Mouse (Mus musculus) embryo, embryonic 10.5 days (tissue): ENCODE measurements around the gene Arap1.

ENCODE experiments used
- DNase-seq: peaks from one replicate; pipeline ENCODE4 v3.0.0-alpha.2; 2015; ENCODE audit warnings: low spot score

Gene Arap1

DNA sequence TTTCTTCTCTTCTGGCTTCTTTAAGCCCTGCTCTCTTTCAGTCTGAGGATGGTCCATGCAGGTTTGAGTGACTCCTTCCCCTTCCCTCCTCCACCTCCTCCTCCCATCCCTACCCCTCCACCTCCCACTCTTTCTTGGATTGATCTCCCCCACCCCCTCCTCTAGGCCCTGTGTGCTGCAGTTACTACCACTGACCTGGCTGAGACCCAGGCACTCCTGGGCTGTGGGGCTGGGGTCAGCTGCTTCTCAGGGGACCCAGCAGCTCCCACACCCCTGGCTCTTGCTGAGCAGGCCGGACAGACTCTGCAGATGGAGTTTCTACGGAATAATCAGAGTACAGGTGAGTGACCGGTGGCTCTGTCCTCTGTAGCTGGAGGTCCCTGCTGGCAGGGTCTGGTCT, 46.7 kb downstream of the Arap1 start:
- no peak for DNase-seq

DNA sequence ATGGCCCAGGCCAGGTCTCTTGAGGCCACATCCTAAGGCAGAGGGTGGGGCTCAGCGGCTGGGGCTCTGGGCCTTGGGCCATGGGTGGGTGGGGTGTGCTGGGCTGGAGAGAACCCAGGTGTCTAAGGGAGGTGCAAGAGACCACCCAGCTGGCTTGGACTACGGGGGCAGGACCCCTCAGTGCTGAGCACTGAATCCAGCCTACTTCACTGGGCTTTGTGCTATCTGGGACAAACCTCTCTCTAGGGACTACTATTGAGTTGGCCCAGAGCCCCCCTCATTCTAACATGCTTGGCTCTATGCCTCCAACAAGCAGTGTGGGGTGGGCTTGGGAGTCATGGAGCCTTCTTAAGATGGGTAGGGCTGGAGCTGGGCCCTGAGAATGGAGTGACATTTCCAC, 47.6 kb downstream of the Arap1 start:
- no peak for DNase-seq

DNA sequence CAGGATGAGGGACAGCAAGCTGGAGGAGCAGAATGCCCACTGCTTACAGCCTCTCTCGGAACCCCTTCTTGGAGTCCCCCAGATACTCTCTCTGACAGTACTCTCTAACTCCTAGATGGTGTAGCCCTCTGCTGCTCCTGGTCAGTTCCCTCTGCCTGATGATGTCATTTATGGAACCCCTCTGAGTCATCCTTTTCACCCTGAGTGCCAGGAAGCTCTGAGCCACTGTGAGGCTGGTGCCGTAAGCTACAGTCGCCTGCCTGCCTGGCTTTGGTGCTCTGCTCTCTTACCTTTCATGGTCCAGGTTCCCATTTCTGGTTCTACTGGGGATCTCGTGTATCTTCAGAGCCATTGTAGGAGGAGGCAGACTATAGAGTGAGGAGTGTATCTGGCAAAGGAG, 49.3 kb downstream of the Arap1 start:
- DNase-seq, result no peak

DNA sequence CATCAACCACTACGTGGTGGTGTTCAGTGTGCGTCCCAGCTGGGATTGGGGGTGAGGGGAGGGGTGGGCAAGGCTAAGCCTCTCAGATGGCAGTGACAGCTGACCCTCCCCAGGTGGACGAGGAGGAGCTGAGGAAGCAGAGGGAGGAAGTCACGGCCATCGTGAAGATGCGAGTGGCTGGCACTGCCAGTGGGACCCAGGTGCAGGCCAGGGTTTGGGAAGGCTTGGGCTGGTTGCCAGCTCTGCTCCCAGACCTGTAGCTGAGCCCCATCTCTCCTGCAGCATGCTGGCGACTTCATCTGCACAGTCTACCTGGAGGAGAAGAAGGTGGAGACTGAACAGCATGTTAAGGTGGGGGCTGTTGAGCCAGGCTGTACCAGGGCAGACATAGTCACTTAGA, 53.6 kb downstream of the Arap1 start:
- no peak for DNase-seq

DNA sequence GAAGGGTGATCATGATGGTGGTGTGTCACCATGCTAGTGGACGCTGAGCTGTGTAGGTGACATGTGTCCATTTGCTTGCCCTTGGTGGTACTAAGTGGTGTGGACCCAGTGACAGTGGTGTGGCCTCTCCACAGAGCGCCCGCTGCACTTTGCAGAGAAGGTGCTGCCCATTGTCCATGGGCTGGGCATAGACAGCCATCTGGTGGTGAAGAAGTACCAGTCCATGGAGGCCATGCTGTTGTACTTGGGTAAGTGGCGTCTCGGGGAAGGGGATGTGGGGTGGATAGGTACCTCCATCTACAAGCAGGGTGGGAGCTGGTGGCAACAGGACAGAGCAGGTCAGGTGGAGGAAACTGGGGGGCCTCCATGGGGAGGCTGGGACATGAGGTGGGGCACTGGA, 56.0 kb downstream of the Arap1 start:
- DNase-seq, result no peak

DNA sequence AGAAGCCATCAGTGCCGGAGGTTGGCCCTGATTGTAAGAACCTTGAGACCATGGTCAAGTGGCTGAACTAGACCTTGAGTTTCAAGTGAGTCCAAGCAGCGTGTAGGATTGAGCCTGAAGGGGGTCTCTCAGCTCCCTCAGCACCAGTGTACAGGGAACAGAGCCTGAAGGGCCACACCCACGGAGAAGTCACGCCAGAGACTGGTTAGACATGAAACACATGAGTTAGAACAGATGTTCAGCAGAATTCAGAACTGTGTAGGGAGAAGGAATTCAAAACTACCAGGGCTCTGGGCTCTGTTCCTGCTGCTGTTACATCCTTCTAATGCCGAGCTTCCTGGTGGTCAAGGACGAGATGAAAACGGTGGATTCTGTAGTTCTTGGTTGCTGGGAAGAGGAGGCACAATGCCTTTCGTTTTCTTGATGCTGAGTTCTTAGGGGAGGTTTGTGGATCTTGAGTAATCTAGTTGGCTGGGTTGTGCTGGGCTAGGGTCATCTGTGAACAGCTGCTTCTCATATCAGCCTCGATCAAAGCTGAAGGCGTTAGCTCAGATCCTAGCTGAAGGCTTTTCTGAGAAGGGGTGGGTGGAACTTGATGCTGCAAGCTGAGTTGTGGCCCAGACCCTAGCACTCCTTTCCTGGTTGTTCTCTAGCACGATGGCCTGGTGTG, 62.5 kb downstream of the Arap1 start, which contains the start of gene Gm45837:
Gm45837 (plus strand) TSS at position 620 of the 670 bp plus-strand sequence.
- DNase-seq, result no peak

DNA sequence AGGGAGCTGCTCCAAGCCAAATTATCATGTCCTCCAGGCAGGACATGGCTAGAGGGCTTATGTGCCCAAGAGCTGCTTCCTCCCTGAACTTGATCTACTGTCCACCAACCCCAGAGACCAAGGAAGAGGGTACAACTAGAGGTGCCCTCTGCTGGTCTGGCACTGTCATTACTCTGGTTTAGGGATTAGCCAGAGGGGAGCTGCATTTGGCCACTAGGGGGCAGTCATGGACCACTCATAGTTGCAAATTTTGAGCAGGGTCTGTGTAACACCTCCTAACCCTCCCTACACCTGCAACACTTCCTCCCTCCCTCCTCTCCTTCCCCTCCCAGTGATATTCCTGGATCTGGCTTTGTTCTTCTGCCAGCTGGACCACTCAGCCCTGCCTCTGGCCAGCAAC, 64.9 kb downstream of the Arap1 start:
- DNase-seq, result peak; percentile 91

DNA sequence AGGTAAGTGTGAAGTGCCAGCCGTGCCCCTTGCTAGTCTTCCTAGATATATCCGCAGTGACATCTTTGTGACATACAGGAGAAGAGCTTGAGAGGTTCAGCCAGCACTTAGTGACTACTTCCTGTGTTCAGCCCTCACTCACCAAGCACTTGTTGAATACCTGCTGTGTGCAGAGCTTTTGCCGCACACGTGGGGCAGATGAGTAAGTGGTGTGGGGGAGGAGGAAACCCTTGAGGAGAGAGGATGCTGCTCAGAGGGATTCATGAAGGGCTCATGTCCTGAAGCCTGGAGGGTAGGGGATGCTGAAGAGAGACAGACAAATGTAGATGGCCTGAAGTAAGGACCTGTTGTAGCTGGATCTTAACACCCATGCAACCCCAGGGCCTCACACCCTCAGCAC, 66.3 kb downstream of the Arap1 start:
- no peak for DNase-seq

DNA sequence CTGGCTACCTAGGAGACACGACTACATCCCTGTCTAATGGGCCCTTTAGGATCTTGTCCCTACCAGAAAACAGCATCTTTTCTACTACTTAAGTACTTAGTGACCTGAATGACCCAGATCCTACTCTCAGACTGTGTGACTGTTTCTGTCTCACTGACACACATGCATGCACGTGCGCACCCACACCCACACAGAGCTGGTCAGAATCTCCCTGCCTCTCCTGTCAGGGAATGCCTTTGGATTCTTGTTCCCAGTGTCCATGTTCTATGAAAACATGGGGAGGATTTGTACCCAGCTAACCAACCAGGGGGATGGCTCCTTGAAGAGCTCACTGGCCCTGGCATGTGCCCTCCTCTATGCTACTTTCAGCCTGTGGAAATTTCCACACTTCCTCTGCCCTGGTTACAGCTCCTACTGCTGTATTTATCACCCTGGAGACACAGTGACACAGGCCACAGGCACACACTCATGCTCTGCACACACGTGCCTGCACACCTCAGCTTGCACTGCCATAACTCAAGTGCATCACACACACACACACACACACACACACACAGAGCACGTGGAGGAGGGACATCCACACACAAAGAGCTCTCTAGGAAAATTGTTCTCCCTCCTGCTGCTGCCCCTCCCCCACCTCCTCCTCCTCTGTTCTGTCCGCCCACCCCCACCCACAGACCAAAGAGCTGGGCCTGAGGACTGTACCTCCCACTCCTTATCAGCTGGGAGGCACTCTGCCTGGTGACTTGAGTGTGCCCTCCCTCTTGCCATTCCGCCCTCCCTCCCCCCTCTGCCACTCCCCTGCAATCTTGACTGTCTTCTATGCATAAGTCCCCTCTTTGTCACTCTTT, 67.0 kb downstream of the Arap1 start:
- DNase-seq, result peak; percentile 52

DNA sequence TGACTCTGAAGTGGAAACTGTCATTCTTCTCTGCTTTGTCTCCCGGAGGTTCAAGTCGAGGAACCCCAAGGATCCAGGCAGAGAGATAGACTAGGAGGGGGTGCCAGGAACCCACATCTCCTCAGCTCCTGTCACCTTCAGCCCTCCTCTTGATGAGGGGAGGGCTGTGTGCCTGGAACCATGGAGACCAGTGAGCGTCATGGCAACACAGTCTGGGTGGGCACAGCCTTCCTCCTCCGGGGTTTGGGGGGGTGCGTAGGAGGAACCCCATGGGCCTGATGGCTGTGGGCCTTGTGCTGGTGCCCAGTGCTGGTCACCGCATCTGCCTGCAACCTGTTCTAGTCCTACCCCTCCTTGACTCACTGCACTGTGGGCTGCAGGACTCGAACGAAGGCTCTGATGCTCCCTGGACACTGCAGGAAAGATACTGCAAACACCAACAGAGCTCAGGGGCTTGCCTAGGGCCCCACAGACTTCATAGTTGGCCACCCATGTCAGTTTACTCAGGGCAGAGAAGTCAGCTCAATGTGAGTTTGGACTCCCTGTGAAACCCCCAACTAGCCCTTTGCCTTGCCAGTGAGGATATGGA, 67.7 kb downstream of the Arap1 start:
- no peak for DNase-seq

DNA sequence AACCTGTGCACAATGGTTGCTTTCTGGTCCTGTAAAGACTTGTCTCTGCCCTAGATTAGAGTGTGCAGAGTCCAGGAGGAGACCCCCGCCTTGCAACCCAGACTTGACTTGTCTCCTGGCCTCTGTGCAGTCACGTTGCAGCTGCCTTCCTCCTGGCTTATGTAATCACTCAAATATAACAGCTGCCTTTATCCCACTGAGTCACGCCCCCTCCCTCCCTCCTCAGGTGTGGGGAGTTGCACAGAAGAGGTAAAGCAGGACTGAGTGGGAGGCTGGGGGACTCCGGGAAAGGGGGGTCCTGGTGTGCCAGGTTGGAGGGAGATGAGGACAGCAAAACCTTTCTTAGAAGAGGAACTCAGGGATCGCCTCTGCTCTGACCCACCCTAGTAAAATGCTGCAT, 68.5 kb downstream of the Arap1 start:
- no peak for DNase-seq

DNA sequence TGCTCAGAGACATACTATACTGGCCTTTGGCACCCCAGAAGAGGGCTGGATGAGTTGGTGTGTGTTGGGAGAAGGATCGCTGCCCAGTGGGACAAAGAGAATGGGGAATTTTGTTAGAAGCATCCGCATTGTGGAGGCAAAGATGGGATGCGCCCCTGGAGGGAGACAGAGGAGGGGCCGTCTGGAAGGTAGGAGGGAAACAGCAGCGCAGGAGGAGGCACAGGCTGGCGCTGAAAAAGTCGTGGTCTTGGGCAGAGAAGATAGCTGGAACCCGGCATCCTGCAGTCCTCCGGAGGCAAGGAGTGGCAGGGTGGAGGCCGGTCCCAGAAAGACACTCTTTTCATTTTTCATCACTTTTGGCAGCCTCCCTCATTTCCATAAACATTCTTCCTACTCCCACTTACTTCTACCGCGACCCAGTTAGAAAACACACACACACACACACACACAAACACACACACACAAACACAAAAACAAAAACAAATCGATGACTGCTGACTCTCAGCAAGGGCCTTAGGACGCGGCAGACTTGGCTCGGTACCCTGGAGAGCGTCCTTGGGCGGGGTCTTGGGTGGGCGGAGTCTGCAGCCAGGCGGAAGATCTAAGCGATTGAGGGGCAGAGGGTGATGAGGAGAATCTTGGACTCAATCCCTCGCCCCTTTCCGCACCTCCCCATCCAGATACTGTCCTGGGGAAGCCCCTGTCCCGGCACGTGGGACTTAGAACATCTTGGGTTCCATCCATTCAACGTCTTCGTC, 71.3 kb downstream of the Arap1 start:
- peak; percentile 71 for DNase-seq

DNA sequence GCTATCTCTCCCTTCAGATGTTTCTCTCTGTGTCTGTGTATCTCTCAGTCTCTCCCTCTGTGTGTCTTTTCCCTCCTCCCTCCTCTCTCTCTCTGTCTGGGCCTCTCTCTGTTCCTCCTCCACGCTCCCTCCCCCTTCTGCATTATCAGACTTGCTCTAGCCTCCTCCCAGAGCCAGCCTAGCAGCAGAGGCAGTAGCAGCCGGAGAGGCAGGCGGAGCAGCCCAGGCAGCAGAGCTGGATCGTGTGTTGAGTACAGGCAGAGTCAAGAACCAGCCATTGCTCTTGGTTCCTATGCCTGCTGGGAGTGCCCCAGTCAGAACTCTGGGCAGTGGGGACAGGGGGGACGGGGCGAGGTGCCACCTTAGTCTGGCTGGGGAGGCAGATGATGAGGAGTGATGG, 73.7 kb downstream of the Arap1 start, which contains the start of gene Pde2a:
Pde2a (plus strand) TSS at position 163 of the 400 bp plus-strand sequence.
- no peak for DNase-seq

DNA sequence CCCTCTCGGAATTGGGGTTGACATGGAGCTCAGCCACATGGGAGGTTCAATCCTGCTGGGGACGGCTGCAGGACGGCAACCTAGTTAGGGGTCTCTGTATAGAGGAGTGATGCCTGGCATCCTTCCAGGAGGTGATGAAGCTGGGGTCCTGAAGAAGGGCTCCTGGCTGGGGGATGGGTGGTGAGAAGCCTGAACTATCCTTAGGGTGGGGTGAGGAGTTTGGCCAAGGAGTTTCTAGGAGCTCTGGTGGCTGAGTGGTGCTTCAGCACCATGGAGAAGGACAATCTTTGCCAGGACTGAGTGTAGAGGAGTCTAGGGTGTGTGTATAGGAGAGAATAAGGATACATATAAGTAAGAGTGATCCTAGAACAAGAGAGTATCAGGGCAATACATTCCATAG, 74.2 kb downstream of the Arap1 start:
- peak; percentile 64 for DNase-seq

DNA sequence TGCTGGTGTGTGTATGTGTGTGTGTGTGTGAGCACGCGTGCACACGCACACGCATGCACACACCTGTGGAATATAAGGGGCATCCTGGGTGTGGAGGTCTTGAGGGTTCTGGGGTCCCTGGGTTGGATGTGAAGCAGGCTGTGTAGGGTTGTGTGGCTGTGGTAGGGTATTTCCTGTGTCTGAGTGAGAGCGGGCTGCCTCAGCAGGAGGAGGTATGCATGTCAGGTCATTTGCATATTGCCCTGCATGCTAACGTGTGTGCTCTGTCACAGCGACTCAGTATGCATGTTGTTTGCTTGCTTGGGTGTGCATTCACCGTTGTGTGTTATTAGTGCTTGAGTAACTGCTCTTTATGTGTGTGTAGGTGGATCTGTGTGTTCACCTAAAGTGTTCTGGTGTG, 74.8 kb downstream of the Arap1 start:
- DNase-seq, result no peak

DNA sequence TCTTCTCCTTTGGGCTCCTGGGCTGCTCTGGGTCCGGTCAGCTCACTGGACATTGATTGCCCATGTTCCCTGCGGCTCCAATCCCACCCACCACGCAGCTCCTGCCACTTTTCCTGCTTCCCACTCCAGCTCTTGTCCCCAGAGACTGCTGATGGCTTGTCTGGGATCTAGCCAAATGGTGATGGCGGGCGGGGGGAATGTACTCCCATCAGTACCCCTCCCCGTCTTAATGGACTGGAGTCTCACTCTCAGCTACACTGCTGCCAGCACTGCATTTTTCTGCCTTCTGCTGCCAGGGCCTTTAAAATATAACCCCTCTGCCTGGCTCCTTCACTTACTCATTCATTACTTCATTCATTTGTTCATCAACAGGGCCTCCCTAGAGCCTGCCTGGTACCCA, 76.1 kb downstream of the Arap1 start:
- no peak for DNase-seq

DNA sequence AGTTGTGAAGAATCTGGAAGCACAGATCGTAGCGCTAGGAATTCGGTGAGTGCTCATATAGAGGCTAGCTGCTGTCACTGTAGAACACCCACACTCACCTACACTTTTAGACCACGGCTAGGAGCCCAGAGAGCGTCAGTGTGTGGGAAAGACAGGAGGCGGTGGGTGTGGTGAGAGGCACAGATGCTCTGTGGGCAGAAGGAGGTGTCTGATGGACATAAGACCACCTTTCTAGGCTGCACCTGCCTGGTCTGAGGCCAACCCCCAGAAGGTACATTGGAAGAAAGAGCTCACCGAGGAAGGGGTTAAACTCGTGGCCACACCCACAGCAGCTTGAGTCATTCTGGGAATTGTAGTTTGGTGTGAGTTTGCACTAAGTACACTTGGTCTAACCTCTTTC, 78.8 kb downstream of the Arap1 start:
- no peak for DNase-seq

DNA sequence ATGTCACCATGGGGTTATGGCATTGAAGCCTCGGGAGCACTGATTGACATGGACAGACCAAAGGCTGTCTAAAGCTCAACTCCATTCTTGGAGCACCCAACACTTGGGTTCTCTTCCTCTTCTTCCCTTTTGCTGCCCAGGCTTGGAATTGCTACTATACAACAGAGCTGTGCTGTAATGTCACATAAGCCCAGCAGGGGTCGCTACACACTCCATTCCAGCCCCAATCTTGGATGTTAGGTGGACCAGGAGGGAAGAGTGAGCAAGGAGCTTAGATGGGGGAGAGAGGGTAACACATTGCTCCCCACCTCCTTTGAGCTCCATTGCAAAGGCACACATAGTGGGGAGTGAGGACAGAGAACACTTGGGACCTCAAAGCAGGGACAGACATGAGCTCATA, 79.9 kb downstream of the Arap1 start:
- peak; percentile 68 for DNase-seq

DNA sequence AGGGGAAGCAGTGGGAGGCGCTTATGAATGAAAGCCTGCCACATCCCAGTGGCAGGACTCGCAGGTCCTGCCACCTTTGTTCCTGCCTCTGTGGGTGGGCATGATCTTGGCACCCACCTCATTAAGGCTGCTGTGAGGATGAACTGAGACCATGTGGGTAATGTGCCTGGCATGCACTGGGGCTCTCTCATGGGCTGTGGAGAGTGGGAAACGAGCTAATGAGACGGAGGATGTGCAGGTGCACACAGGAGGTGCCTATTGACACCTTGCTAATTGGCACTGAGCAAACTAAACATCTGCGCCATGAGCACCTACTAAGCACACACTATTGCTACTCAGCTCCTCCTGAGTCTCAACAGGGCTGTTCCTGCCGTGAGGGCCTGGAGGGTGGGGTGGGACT, 87.2 kb downstream of the Arap1 start:
- no peak for DNase-seq

DNA sequence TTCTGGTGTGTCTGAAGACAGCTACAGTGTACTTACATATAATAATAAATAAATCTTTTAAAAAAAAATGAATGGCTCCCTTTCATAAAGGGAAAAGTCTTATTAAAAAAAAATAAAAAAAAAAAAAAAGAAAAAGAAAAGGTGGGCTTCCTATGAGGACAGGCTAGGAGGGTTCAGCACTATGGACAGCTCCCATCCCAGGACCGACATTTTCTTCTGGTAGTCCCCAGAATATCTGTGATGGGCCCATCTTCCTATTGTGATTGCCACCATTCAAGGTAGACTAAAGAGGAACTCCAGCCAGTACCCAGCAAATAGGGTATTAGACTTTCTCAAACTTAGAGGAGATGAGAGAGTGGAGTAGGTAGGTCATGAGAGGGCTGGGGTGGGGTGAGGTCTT, 90.0 kb downstream of the Arap1 start:
- peak; percentile 71 for DNase-seq

DNA sequence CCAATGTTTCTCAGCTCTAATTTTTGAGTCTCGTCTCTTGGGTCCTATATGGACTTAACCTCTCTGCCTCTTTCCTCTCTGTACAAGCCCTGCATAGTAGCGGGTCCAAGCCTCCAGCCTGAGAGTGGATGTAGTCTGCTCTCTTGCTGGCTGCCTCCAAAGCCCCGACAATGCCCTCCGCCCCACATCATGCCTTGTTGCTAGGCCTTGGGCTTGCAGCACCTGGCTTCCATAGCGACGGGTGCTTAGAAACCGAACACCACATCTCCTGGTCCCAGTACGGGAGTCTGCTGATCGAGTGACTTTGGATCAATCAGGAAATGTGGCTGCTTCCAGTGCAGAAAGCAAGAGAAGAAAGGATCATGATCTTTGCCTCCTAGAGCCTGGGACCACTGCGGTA, 95.2 kb downstream of the Arap1 start:
- DNase-seq, result no peak

DNA sequence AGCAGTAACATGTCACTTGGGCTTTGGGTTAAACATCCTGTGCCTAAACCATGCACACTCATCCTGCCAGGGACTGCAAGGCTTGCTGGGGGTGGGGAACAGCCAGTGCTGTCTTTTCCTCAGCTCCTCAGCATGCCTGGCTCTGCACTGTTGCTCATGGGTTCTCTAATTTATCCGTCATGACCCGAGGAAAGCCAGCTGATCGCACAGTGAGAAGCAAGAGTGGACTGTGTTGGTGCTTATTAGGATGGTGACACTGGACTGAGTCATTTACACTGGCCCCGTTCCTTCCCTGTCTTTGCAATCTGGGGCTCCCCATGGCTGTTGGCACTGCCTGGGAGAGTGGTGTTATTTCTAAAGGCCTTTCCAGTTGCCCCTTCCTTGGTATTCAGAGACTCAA, 96.3 kb downstream of the Arap1 start:
- DNase-seq, result no peak
